Mouse (Mus musculus): ENCODE measurements around the gene Bmp7.

DNA sequence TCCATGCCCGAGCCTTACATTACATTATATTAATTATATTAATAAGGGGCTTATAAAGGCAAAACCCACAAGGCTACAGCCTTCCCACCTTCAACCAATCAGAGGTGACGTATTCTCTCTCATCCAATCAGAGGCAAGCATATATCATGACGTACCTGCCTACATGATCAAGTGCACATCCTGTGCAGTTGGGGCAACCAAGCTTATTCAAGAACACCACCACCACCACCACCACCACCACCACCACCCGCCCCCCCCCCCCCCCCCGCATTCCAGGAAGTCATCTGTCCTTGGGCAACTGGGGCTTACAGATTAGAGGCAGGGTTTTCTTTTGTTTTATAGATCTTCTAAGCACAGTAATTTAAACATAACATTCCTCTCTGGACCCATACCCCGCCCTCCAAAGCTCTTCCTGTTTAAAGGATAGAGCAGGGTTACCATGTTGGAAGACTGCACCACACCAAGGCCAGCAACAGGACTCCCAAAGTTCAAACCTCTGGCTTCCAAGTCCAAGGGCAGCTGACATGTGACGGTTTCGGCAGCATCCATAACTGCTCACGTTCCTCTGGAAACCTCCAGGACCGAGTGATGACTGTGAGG lies 121.4 kb downstream of the Bmp7 start:
- no peak for TF ChIP-seq CTCF (IDR thresholded peaks at IDR 0.05)
- no peak for TF ChIP-seq EP300 (IDR thresholded peaks at IDR 0.05)

All from lung, postnatal 0 days (tissue).